Mouse (Mus musculus) gonadal fat pad, adult 2 months (tissue): ENCODE measurements around the gene Plcl2. TPM values are rescaled to one million over a fixed set of nuclear protein-coding genes. Genes with fewer than 3 reads are reported as not detected.
"Not testable (repeated sequence)": the region's sequence is repeated elsewhere in the genome, so short reads cannot be mapped to it uniquely, and the experiment has no call there.

ENCODE experiments used
- DNase-seq: peaks from one replicate; pipeline ENCODE4 v3.0.0-alpha.2; 2012; ENCODE audit warnings: low read depth
- polyA plus RNA-seq: library from polyadenylated mRNA; depleted of rRNA; stranded (reverse); fragments of >200 nt; gene quantifications from 2 replicates; pipeline ENCODE4 v1.2.3, GENCODE M21; 2012

The Plcl2 gene
- polyA plus RNA-seq, 1 experiment: 3.4 TPM

GRCm38 (mm10) chr17:50536409-50537194, 27.4 kb downstream of the Plcl2 start:
- no peak for DNase-seq

- no peak for DNase-seq
These were observed 28.6 kb downstream of the Plcl2 start for GRCm38 (mm10) chr17:50537786-50538185.

GRCm38 (mm10) chr17:50544860-50545259, 35.7 kb downstream of the Plcl2 start:
- no peak for DNase-seq

GRCm38 (mm10) chr17:50545274-50545673, 36.1 kb downstream of the Plcl2 start:
- no peak for DNase-seq

GRCm38 (mm10) chr17:50552130-50552529, 42.9 kb downstream of the Plcl2 start:
- DNase-seq: no peak

GRCm38 (mm10) chr17:50557566-50558238, 48.5 kb downstream of the Plcl2 start:
- no peak for DNase-seq

GRCm38 (mm10) chr17:50558239-50558625, 49.0 kb downstream of the Plcl2 start:
- DNase-seq: no peak

GRCm38 (mm10) chr17:50565376-50566123, 56.3 kb downstream of the Plcl2 start:
- no peak for DNase-seq

GRCm38 (mm10) chr17:50568846-50569245, 59.6 kb downstream of the Plcl2 start:
- DNase-seq: no peak

GRCm38 (mm10) chr17:50570228-50570627, 61.0 kb downstream of the Plcl2 start:
- DNase-seq: not testable (repeated sequence)

- DNase-seq: no peak
These were observed 61.6 kb downstream of the Plcl2 start for GRCm38 (mm10) chr17:50570681-50571398.

- DNase-seq: no peak
These were observed 65.0 kb downstream of the Plcl2 start for GRCm38 (mm10) chr17:50574161-50574560.

- no peak for DNase-seq
These were observed 71.2 kb downstream of the Plcl2 start for GRCm38 (mm10) chr17:50580416-50580815.

GRCm38 (mm10) chr17:50586834-50587233, 77.6 kb downstream of the Plcl2 start:
- no peak for DNase-seq

GRCm38 (mm10) chr17:50587941-50588340, 78.7 kb downstream of the Plcl2 start:
- DNase-seq: no peak

GRCm38 (mm10) chr17:50600178-50600577, 91.0 kb downstream of the Plcl2 start:
- DNase-seq: no peak

- DNase-seq: no peak
These were observed 91.5 kb downstream of the Plcl2 start for GRCm38 (mm10) chr17:50600696-50601095.

GRCm38 (mm10) chr17:50606890-50607289, 97.7 kb downstream of the Plcl2 start:
- DNase-seq: no peak

GRCm38 (mm10) chr17:50609908-50610307, 100.7 kb downstream of the Plcl2 start:
- no peak for DNase-seq

- no peak for DNase-seq
These were observed 111.8 kb downstream of the Plcl2 start for GRCm38 (mm10) chr17:50620794-50621537.

- no peak for DNase-seq
These were observed 112.8 kb downstream of the Plcl2 start for GRCm38 (mm10) chr17:50621996-50622395.
